Mouse (Mus musculus) layer of hippocampus, adult 11-12 months (tissue): ENCODE results near the gene Egfl8.
A peak's percentile ranks its signal among the peaks of the same experiment; 100 is the strongest.

Experiments
- DNase-seq: peaks from one replicate; pipeline ENCODE4 v3.0.0; 2022; ENCODE audit warnings: low spot score

Egfl8 gene

GRCm38 (mm10) chr17:34615871-34616270, at the start of gene Egfl8:
Egfl8 (minus strand) TSS chr17:34615971.
- no peak for DNase-seq

GRCm38 (mm10) chr17:34664472-34664871, 48.7 kb upstream of the Egfl8 start:
- no peak for DNase-seq

GRCm38 (mm10) chr17:34663558-34663957, 47.8 kb upstream of the Egfl8 start:
- no peak for DNase-seq

GRCm38 (mm10) chr17:34662978-34663377, 47.2 kb upstream of the Egfl8 start:
- DNase-seq: no peak

GRCm38 (mm10) chr17:34662468-34662867, 46.7 kb upstream of the Egfl8 start:
- no peak for DNase-seq

GRCm38 (mm10) chr17:34661121-34661591, 45.4 kb upstream of the Egfl8 start:
- DNase-seq: no peak

GRCm38 (mm10) chr17:34660259-34660820, 44.6 kb upstream of the Egfl8 start:
- no peak for DNase-seq

- DNase-seq: no peak
These were observed 44.1 kb upstream of the Egfl8 start for GRCm38 (mm10) chr17:34659897-34660214.

GRCm38 (mm10) chr17:34659181-34659896, 43.6 kb upstream of the Egfl8 start:
- no peak for DNase-seq

- no peak for DNase-seq
These were observed 42.8 kb upstream of the Egfl8 start for GRCm38 (mm10) chr17:34658591-34658990.

- DNase-seq: no peak
These were observed 42.4 kb upstream of the Egfl8 start for GRCm38 (mm10) chr17:34658145-34658544.

GRCm38 (mm10) chr17:34657271-34657670, 41.5 kb upstream of the Egfl8 start:
- no peak for DNase-seq

GRCm38 (mm10) chr17:34656666-34657065, 40.9 kb upstream of the Egfl8 start:
- DNase-seq: no peak

- DNase-seq: peak; percentile 65
These were observed 39.8 kb upstream of the Egfl8 start for GRCm38 (mm10) chr17:34655581-34655991.

- no peak for DNase-seq
These were observed 39.4 kb upstream of the Egfl8 start for GRCm38 (mm10) chr17:34655160-34655559.

- DNase-seq: no peak
These were observed 38.6 kb upstream of the Egfl8 start for GRCm38 (mm10) chr17:34654392-34654791.

- no peak for DNase-seq
These were observed 38.0 kb upstream of the Egfl8 start for GRCm38 (mm10) chr17:34653746-34654285.

- DNase-seq: no peak
These were observed 37.2 kb upstream of the Egfl8 start for GRCm38 (mm10) chr17:34652985-34653384.

- no peak for DNase-seq
These were observed 36.8 kb upstream of the Egfl8 start for GRCm38 (mm10) chr17:34652546-34652945.

GRCm38 (mm10) chr17:34651507-34652221, 35.9 kb upstream of the Egfl8 start:
- no peak for DNase-seq

- no peak for DNase-seq
These were observed 35.0 kb upstream of the Egfl8 start for GRCm38 (mm10) chr17:34650781-34651180.

- DNase-seq: no peak
These were observed 33.5 kb upstream of the Egfl8 start for GRCm38 (mm10) chr17:34649106-34649864.
